Mouse (Mus musculus) c-Kit-negative CD71-positive TER-119-positive erythroid progenitor cells, embryonic 14.5 days (primary cell): ENCODE measurements around the gene Cdyl2.

ENCODE experiments used
- DNase-seq: peaks from one replicate; pipeline ENCODE4 v3.0.0-alpha.2; 2013; ENCODE audit warnings: low read depth, low spot score

Cdyl2 gene

GRCm38 (mm10) chr8:116538763-116539162, 194.0 kb downstream of the Cdyl2 start:
- DNase-seq: no peak

- DNase-seq: no peak
Measured at GRCm38 (mm10) chr8:116536786-116537185, 196.0 kb downstream of the Cdyl2 start.

GRCm38 (mm10) chr8:116533081-116533480, 199.7 kb downstream of the Cdyl2 start:
- DNase-seq: no peak

GRCm38 (mm10) chr8:116528736-116529135, 204.1 kb downstream of the Cdyl2 start:
- no peak for DNase-seq

- DNase-seq: no peak
Measured at GRCm38 (mm10) chr8:116524915-116525314, 207.9 kb downstream of the Cdyl2 start.
